Mouse (Mus musculus): Measurements from ENCODE around the gene Abl2. TPM values are rescaled to one million over a fixed set of nuclear protein-coding genes. Genes with fewer than 3 reads are reported as not detected.
"Not testable (repeated sequence)": the region's sequence is repeated elsewhere in the genome, so short reads cannot be mapped to it uniquely, and the experiment has no call there.

The Abl2 gene
- 6.2 and 6.4 TPM in 2 replicates for polyA plus RNA-seq (2016; fragmentation: Nextera tagmentation; extraction: Ambion mirVana)

DNA sequence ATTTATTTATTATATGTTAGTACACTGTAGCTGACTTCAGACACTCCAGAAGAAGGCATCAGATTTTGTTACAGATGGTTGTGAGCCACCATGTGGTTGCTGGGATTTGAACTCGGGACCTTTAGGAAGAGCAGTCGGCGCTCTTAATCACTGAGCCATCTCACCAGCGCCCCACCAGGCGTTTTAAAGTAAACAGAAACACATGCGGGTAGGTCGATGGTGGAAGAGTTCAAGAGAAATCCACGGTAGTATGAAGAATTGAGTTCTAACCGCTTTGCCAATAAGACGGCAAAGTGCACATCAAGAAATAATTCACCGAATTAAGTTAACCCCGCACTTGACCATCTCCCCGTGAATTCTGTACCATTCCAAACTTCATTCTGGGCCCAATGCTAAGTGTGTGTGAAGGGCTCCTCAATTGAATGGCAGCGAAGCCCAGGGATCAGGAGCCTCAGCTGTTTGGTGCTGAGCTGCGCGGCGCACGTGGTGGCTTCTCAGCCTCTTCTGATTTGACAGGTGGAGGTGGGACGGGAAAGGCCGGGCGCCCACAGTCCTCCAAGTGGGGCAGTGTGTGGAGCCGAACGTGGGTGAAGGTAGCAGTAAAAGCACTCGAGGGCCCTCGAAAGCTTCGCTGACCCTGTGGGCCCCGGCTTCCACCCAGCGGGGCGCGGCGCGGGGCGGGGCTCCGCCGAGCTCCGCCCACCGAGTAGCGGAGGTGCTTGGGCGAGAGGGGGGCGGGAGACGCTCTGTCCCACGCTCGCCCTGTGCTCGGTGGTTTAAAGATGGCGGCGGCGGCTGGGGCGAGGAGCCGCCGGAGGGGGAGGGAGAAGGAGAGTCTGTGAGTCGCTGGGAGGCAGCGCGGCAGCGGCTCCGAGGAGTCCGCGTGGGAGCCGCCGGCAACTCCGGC lies at the start of gene Abl2:
TSS of gene Abl2 (plus strand) at position 763 of the 907 bp plus-strand sequence.
- Histone ChIP-seq H3K9ac (replicated peaks) (peak within 1 kb of the TSS; percentile 95), H3K27me3 (0 out of 2 replicates have a peak, but pooled peaks cover 4% of the 10 kb centered on the region), H3K27ac (replicated peaks) (peak within 1 kb of the TSS; percentile 96), H3K36me3 (no peaks in the 10 kb centered on the region), H3K4me1 (peaks cover 17% of the 10 kb centered on the region), H3K4me3 (peak within 1 kb of the TSS; percentile 90), H3K9me3 (no peaks in the 10 kb centered on the region), H3K4me2 (replicated peaks) (peak within 1 kb of the TSS; percentile 65)
- 10% methylated on average over 59 of the region's 60 CpGs for WGBS
- ATAC-seq (ENCODE audit: low FRiP score, low read depth) = peak; percentile 96

DNA sequence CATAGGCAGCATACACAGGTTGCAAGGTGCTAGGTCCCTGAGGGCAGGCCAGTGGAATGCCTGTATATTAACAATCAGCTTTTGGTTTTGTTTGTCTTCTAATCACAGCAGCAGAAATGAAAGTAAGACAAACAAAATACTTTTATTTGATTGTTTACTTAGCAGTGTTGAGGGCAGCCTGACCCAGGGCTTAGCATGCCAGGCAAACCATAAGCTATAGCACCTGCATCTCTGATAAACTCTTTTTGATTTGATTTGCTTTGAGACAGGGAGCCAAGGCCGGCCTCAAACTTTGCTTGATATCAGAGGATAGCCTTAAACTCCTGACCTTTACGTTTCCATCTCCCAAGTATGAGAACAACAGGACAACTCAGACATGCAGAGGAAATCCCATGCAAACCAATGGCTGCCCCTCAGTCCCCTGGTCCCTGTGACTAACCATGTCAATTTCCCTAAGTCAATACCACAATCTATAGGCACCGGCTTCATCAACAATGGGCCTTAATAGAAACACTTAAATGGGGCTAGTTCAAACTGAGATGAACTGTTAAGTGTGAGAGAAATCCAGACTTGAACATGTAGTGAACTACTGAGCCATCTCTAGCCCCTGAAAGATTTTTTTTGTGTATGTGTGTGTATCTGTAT lies 38.3 kb upstream of the Abl2 start:
- WGBS = 79% methylated on average over 3 of the region's 3 CpGs
- no peaks in the 10 kb centered on the region for H3K27me3 ChIP-seq
- H3K4me1 ChIP-seq = no peaks in the 10 kb centered on the region
- H3K36me3 ChIP-seq = no peaks in the 10 kb centered on the region
- H3K4me2 ChIP-seq (replicated peaks) = no peak overlapping the region
- H3K9me3 ChIP-seq = no peaks in the 10 kb centered on the region
- H3K27ac ChIP-seq (replicated peaks) = no peak overlapping the region
- ATAC-seq (ENCODE audit: low FRiP score, low read depth) = no peak
- H3K9ac ChIP-seq (replicated peaks) = no peak overlapping the region
- H3K4me3 ChIP-seq = no peak overlapping the region

DNA sequence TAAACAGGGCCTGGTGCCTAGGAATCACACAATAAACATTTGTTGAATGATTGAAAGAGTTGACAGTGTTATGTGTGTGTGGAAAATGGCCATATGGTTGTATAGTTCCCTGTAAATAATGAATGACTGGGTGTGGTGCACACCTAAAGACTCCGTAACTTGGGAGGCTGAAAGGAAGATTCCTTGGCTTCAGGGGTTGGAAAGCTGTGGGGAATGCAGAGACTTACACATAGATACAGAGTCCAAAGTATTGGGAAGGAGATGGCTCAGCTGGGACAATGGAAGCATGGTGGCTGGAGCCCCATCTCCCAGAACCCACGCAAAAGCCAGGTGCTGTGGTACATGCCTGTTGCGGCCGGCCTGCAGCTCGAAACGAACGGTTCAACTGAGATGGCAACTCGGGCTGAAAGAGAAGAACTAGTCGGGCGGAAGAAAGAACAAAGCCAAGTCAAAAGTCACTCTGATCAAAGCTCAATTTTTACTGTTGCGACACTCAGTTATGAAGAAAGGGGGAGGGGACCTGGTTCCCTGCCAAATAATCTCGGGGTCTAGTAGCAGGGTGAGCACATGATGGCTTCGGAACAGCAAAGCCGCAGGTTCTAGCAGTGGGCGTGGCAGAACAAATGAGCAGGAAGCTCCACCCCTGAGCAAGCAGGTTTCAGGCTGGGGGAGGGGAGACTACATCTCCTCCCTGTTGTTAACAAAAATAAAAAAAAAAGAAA lies 36.6 kb upstream of the Abl2 start:
- Histone ChIP-seq H3K4me2 (replicated peaks) (no peak overlapping the region), H3K9ac (replicated peaks) (no peak overlapping the region), H3K4me1 (no peaks in the 10 kb centered on the region), H3K9me3 (no peaks in the 10 kb centered on the region), H3K4me3 (no peak overlapping the region), H3K36me3 (no peaks in the 10 kb centered on the region), H3K27ac (replicated peaks) (no peak overlapping the region), H3K27me3 (no peaks in the 10 kb centered on the region)
- 61% methylated on average over 15 of the region's 15 CpGs for WGBS
- ATAC-seq (ENCODE audit: low FRiP score, low read depth) = no peak

DNA sequence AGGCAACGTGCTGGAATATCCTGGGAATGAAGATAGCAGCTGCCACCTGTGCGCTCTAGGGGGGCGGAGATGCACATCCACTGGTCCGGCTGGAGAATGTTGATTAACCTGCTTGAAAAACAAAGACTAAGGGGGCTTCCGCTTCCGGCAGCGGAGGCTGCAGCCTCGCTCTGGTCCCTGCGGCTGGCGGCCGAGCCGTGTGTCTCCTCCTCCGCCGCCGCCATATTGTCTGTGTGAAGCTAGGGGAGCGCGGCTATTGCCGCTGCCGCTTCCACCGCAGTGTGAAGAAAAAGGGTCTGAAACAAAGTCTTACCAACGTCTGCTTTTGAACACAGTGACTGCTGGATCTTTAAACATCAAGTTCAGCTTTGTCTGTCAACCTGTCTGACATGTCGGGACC lies 34.7 kb upstream of the Abl2 start, which contains the start of gene Gm10031:
TSS of gene Gm10031 (plus strand) at position 171 of the 400 bp plus-strand sequence.
- not testable (repeated sequence) for H3K9ac ChIP-seq (replicated peaks); H3K9me3 ChIP-seq; H3K27ac ChIP-seq (replicated peaks); H3K36me3 ChIP-seq; H3K4me2 ChIP-seq (replicated peaks); H3K27me3 ChIP-seq; H3K4me3 ChIP-seq; H3K4me1 ChIP-seq
- ATAC-seq (ENCODE audit: low FRiP score, low read depth) = peak; percentile 80; the same call in 1 of the 2 replicates
- 92% methylated on average over 22 of the region's 22 CpGs for WGBS

DNA sequence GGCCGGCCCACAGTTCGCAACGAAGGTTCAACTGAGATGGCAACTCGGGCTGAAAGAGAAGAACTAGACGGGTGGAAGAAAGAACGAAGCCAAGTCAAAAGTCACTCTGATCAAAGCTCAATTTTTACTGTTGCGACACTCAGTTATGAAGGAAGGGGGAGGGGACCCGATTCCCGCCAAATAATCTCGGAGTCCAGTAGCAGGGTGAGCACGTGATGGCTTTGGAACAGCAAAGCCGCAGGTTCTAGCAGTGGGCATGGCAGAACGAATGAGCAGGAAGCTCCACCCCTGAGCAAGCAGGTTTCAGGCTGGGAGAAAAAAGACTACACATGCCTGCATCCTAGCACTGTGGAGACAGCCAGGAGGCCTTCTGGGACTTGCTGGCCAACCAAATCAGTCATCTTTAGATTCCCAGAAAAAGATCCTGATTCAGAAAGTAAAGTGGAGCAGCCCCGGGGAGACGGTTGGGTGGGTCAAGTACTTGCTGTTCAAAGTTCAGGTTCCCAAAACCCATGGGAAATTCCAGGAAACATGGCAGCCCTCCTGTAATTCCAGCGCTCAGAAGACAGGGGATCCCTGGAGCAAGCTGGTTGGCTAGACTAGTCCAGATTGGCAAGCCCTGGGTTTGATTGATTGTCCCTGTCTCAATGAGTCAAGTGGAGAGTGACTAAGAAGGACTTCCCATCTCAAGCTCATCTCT lies 26.0 kb upstream of the Abl2 start:
- not testable (repeated sequence) for H3K36me3 ChIP-seq; H3K4me1 ChIP-seq; H3K27ac ChIP-seq (replicated peaks); H3K4me2 ChIP-seq (replicated peaks); H3K9me3 ChIP-seq; ATAC-seq (ENCODE audit: low FRiP score, low read depth); H3K9ac ChIP-seq (replicated peaks); H3K27me3 ChIP-seq; H3K4me3 ChIP-seq
- WGBS = 89% methylated on average over 16 of the region's 16 CpGs

DNA sequence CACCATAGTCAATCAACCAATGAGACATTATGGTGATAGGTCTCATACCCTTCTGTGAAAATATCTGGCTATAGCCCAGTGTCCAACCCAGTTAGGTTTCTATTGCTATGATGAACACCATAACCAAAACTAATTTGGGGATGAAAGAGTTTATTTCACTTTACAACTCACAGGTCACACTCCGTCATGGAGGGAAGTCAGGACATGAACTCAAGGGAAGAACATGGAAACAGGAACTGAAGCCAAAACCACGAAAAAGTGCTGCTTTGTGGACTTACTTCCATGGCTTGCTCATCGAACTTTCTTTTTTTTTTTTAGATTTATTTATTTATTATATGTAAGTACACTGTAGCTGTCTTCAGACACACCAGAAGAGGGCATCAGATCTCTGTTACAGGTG lies 25.1 kb upstream of the Abl2 start:
- Histone ChIP-seq H3K9me3 (no peaks in the 10 kb centered on the region), H3K4me3 (no peak overlapping the region), H3K4me2 (replicated peaks) (no peak overlapping the region), H3K27me3 (no peaks in the 10 kb centered on the region), H3K27ac (replicated peaks) (no peak overlapping the region), H3K4me1 (no peaks in the 10 kb centered on the region), H3K36me3 (no peaks in the 10 kb centered on the region), H3K9ac (replicated peaks) (no peak overlapping the region)
- WGBS = 89% methylated on average over 3 of the region's 3 CpGs
- ATAC-seq (ENCODE audit: low FRiP score, low read depth) = no peak

DNA sequence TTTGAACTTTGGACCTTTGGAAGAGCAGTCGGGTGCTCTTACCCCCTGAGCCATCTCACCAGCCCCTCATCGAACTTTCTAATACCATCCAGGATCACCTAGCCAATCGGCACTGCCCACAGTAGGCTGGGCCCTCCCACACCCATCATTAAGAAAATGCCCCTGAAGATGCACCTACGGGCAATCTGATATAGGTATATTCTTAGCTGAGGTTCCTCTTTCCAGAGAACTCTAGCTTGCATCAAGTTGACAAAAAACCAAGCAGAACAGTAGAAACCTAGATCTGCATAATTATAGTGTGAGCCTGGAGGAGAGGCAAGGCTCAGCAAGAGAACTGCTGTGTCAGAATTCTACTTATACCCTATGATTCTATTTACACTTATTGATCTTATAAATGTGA lies 24.7 kb upstream of the Abl2 start:
- no peaks in the 10 kb centered on the region for H3K4me1 ChIP-seq
- ATAC-seq (ENCODE audit: low FRiP score, low read depth) = no peak
- WGBS = 90% methylated on average over 4 of the region's 4 CpGs

DNA sequence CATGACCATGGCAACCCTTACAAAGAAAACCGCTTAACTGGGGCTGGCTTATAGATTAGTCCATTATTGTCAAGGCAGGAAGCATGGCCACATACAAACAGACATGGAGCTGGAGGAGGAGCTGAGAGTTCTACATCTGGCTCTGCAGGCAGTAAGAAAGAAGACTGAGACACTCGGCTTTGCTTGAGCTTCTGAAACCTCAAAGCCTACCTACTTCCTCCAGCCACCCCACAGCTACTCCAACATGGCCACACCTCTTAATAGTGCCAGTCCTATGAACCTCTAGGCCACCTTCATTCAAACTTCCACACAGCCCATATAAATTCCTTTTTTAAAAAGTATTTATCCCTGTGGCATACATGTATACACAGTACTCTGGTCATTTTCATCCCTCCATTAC lies 21.6 kb upstream of the Abl2 start:
- no peak overlapping the region for H3K4me2 ChIP-seq (replicated peaks)
- H3K27ac ChIP-seq (replicated peaks) = no peak overlapping the region
- no peak for ATAC-seq (ENCODE audit: low FRiP score, low read depth)
- H3K36me3 ChIP-seq = no peaks in the 10 kb centered on the region
- H3K27me3 ChIP-seq = no peaks in the 10 kb centered on the region
- H3K9me3 ChIP-seq = no peaks in the 10 kb centered on the region
- H3K4me3 ChIP-seq = no peak overlapping the region
- H3K4me1 ChIP-seq = no peaks in the 10 kb centered on the region
- WGBS = 56% methylated on average over 2 of the region's 2 CpGs
- H3K9ac ChIP-seq (replicated peaks) = no peak overlapping the region

More for the DNA sequence above, 24.7 kb upstream of the Abl2 start:
- no peaks in the 10 kb centered on the region for H3K36me3 ChIP-seq
- no peak overlapping the region for H3K4me2 ChIP-seq (replicated peaks)
- H3K27ac ChIP-seq (replicated peaks) = no peak overlapping the region
- H3K9me3 ChIP-seq = no peaks in the 10 kb centered on the region
- no peaks in the 10 kb centered on the region for H3K27me3 ChIP-seq
- no peak overlapping the region for H3K4me3 ChIP-seq
- H3K9ac ChIP-seq (replicated peaks) = no peak overlapping the region

DNA sequence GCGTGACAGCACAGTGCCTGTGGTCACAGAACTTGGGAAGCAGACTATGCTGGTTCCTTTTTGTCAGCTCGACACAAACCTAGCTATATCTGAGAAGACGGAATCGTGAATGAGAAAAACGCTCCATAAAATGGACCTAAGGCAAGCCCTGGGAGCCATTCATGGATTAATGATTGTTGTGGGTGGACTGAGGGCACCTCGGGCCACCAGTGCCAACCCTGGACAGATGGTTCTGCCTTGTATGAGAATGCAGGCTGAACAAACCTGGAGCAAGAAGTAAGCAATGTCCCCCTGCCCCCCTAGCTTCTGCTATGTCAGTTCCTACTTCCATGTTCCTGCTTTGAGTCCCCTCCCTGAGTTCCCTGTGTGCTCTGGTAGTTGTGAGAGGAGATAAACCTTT lies 20.9 kb upstream of the Abl2 start:
- no peak for ATAC-seq (ENCODE audit: low FRiP score, low read depth)
- H3K4me1 ChIP-seq = no peaks in the 10 kb centered on the region
- no peak overlapping the region for H3K27ac ChIP-seq (replicated peaks)
- H3K27me3 ChIP-seq = no peaks in the 10 kb centered on the region
- H3K4me3 ChIP-seq = no peak overlapping the region
- no peaks in the 10 kb centered on the region for H3K9me3 ChIP-seq
- 85% methylated on average over 6 of the region's 6 CpGs for WGBS
- H3K4me2 ChIP-seq (replicated peaks) = no peak overlapping the region
- no peak overlapping the region for H3K9ac ChIP-seq (replicated peaks)
- no peaks in the 10 kb centered on the region for H3K36me3 ChIP-seq

DNA sequence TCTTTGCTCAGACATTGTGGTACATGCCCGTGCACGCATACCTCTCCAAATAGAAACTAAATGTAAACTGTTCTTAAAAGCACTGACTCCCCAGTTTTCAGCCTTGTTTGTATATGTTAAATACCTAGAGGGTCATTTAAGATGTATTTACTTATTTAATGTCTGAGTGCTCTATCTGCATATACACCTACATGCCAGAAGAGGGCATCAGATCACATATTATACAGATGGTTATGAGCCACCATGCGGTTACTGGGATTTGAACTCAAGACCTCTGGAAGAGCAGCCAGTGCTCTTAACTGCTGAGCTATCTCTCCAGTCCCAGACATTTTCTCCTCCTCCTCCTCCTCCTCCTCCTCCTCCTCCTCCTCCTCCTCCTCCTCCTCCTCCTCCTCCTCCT lies 20.2 kb upstream of the Abl2 start:
- Histone ChIP-seq H3K27ac (replicated peaks) (no peak overlapping the region), H3K9ac (replicated peaks) (no peak overlapping the region), H3K4me1 (no peaks in the 10 kb centered on the region), H3K4me2 (replicated peaks) (no peak overlapping the region), H3K4me3 (no peak overlapping the region), H3K36me3 (no peaks in the 10 kb centered on the region), H3K27me3 (no peaks in the 10 kb centered on the region), H3K9me3 (no peaks in the 10 kb centered on the region)
- whole genome bisulfite sequencing = 84% methylated on average over 3 of the region's 3 CpGs
- ATAC-seq (ENCODE audit: low FRiP score, low read depth) = no peak

DNA sequence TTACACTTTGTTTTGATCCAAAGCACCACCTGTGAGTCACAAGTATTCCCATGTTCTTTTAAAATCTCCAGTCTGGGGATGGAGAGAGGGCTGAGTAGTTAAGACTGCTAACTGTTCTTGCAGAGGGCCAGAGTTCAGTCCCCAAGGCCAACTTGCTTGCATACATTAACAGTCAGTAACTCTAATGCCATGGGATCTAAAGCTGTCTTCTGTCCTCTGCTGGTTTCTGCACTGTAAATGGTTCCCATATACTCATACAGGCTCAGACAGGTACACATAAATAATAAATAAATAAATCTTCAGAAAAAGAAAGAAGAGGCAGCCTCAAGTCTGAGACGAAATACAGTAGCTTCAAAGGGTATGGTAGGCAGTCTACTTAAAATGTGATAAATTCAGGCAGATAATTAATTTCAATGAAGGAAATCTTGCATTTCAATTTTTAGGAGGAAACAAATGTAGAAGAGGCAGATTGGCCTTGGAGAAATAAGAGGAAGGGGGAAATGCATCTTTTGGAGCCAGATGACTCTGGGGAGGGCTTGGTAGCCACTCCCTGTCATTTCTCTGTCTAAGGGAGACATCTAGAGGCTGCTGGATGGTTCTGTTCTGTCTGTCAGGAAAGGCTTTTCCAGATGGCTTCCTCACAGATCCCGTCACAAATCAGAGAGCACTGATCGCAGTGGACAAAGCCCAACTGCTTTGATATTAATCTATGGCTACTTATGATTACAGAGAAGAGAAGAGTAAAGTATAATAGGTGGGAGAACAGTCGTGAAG lies 18.6 kb upstream of the Abl2 start:
- H3K9ac ChIP-seq (replicated peaks) = no peak overlapping the region
- no peaks in the 10 kb centered on the region for H3K4me1 ChIP-seq
- H3K36me3 ChIP-seq = no peaks in the 10 kb centered on the region
- H3K9me3 ChIP-seq = no peaks in the 10 kb centered on the region
- H3K27me3 ChIP-seq = no peaks in the 10 kb centered on the region
- 36% methylated on average over 4 of the region's 4 CpGs for WGBS
- ATAC-seq (ENCODE audit: low FRiP score, low read depth) = no peak
- H3K4me2 ChIP-seq (replicated peaks) = no peak overlapping the region
- H3K27ac ChIP-seq (replicated peaks) = no peak overlapping the region
- no peak overlapping the region for H3K4me3 ChIP-seq
